Mouse (Mus musculus) CH12.LX (cell line): ENCODE results near the gene Wnt11. TPM values are rescaled to one million over a fixed set of nuclear protein-coding genes. Genes with fewer than 3 reads are reported as not detected.

Source experiments
- DNase-seq: peaks from one replicate; pipeline ENCODE4 v3.0.0-alpha.2; 2013; ENCODE audit errors: extremely low read depth
- H3K27ac ChIP-seq: 2 replicates; pipeline ENCODE4 v1.5.1; 2012; ENCODE audit warnings: low read depth, mild to moderate bottlenecking, control low read depth, moderate library complexity; ENCODE audit not compliant: insufficient read depth
- H3K27me3 ChIP-seq: replicated peaks from 2 replicates; pipeline ENCODE3; 2012; ENCODE audit warnings: inconsistent platforms
- H3K36me3 ChIP-seq, 2 experiments: replicated peaks in 1 of 2; 2 replicates each; pipeline versions ENCODE3 to v1.6.1; 2012; ENCODE audit warnings: inconsistent platforms in 1 of 2, low read length in 1 of 2, mild to moderate bottlenecking in 1 of 2, mixed read lengths in 1 of 2, moderate library complexity in 1 of 2; ENCODE audit not compliant: control insufficient read depth in 1 of 2, insufficient read depth in 1 of 2
- H3K4me1 ChIP-seq, 2 experiments: 2 replicates each; pipeline ENCODE4 v1.6.1; 2012; ENCODE audit warnings: inconsistent platforms in 1 of 2, moderate library complexity in 1 of 2; ENCODE audit not compliant: insufficient read depth in 2 of 2, control insufficient read depth in 1 of 2
- H3K4me2 ChIP-seq: 2 replicates; pipeline ENCODE4 v1.6.1; 2012; ENCODE audit warnings: low read depth, mild to moderate bottlenecking, control low read depth; ENCODE audit not compliant: poor library complexity, insufficient read depth, severe bottlenecking
- H3K4me3 ChIP-seq, 3 experiments: fragments of 150-350 bp in 1 of 3; sonication (generic) in 1 of 3; replicated peaks in 1 of 3; 2 replicates each; pipeline versions ENCODE3 to v1.5.1; 2011 to 2012; ENCODE audit warnings: low read depth in 2 of 3, low read length in 2 of 3, mild to moderate bottlenecking in 2 of 3, moderate library complexity in 2 of 3, control low read depth in 1 of 3, improper control_type of control experiment in 1 of 3, inconsistent platforms in 1 of 3, mixed read lengths in 1 of 3; ENCODE audit not compliant: poor library complexity in 1 of 3
- H3K79me2 ChIP-seq: replicated peaks from 2 replicates; pipeline ENCODE4 v1.6.1; 2012; ENCODE audit warnings: mild to moderate bottlenecking, moderate library complexity; ENCODE audit not compliant: control insufficient read depth, poor library complexity, insufficient read depth, severe bottlenecking; ENCODE audit errors: extremely low read depth
- H3K9ac ChIP-seq: 2 replicates; pipeline ENCODE4 v1.6.1; 2012; ENCODE audit warnings: low read depth, mild to moderate bottlenecking, control low read depth, moderate library complexity; ENCODE audit not compliant: insufficient read depth
- H3K9me3 ChIP-seq: replicated peaks from 2 replicates; pipeline ENCODE3; 2012; ENCODE audit warnings: low read length, inconsistent platforms, mixed read lengths
- CHD1 ChIP-seq: IDR thresholded peaks from 2 replicates; pipeline ENCODE4 v1.6.1; 2012; ENCODE audit warnings: low read depth, low read length, improper control_type of control experiment, inconsistent platforms
- EP300 ChIP-seq: IDR thresholded peaks from 2 replicates; pipeline ENCODE4 v1.6.1; 2011; ENCODE audit warnings: low read length, improper control_type of control experiment
- ETS1 ChIP-seq: conservative IDR thresholded peaks from 2 replicates; pipeline ENCODE4 v1.6.1; 2012; ENCODE audit warnings: low read depth, mild to moderate bottlenecking, inconsistent platforms, low read length, improper control_type of control experiment, moderate library complexity
- GABPA ChIP-seq: IDR thresholded peaks from 2 replicates; pipeline ENCODE4 v1.6.1; 2012; ENCODE audit warnings: low read depth, low read length, improper control_type of control experiment, inconsistent platforms; ENCODE audit not compliant: insufficient replicate concordance
- IRF4 ChIP-seq: IDR thresholded peaks from 2 replicates; pipeline ENCODE4 v1.6.1; 2014; ENCODE audit warnings: low read depth, mild to moderate bottlenecking, inconsistent platforms, low read length, improper control_type of control experiment
- JUN ChIP-seq: IDR thresholded peaks from 2 replicates; pipeline ENCODE4 v1.6.1; 2011; ENCODE audit warnings: low read depth, mild to moderate bottlenecking, low read length, improper control_type of control experiment, moderate library complexity; ENCODE audit not compliant: insufficient read depth
- MAX ChIP-seq: IDR thresholded peaks from 2 replicates; pipeline ENCODE4 v1.6.1; 2011; ENCODE audit warnings: low read length, improper control_type of control experiment
- MYC ChIP-seq: IDR thresholded peaks from 2 replicates; pipeline ENCODE4 v1.6.1; 2011; ENCODE audit warnings: low read depth, mild to moderate bottlenecking, improper control_type of control experiment, low read length
- NELFE ChIP-seq: IDR thresholded peaks from 2 replicates; pipeline ENCODE4 v1.6.1; 2011; ENCODE audit warnings: low read depth, low read length, improper control_type of control experiment
- RAD21 ChIP-seq: IDR thresholded peaks from 2 replicates; pipeline ENCODE4 v1.6.1; 2011; ENCODE audit warnings: low read depth, mild to moderate bottlenecking, low read length, improper control_type of control experiment, moderate library complexity
- RCOR1 ChIP-seq: conservative IDR thresholded peaks from 2 replicates; pipeline ENCODE4 v1.6.1; 2012; ENCODE audit warnings: low read depth, mild to moderate bottlenecking, inconsistent platforms, low read length, improper control_type of control experiment
- SMC3 ChIP-seq: IDR thresholded peaks from 2 replicates; pipeline ENCODE4 v1.6.1; 2011; ENCODE audit warnings: low read depth, low read length, improper control_type of control experiment
- USF1 ChIP-seq: IDR thresholded peaks from 2 replicates; pipeline ENCODE4 v1.6.1; 2014; ENCODE audit warnings: low read depth, mild to moderate bottlenecking, inconsistent platforms, low read length, improper control_type of control experiment
- ZC3H11A ChIP-seq: IDR thresholded peaks from 2 replicates; pipeline ENCODE4 v1.6.1; 2012; ENCODE audit warnings: low read depth, mild to moderate bottlenecking, inconsistent platforms, low read length, improper control_type of control experiment
- ZNF384 ChIP-seq: IDR thresholded peaks from 2 replicates; pipeline ENCODE4 v1.6.1; 2012; ENCODE audit warnings: low read depth, low read length, improper control_type of control experiment, inconsistent platforms
- dilution Hi-C: fragments of 300-500 bp; cut with MboI; formaldehyde crosslinking; loops from 2 replicates; pipeline ENCODE4 v1.14.3; 2020; ENCODE audit warnings: low sequenced_read_pairs; ENCODE audit not compliant: extremely low pct_unique_long_range_greater_than_20kb, extremely low pct_ligation_motif_present
- in situ Hi-C: fragments of 300-500 bp; cut with MboI; formaldehyde crosslinking; loops from 3 replicates; pipeline ENCODE4 v1.14.3; 2019; ENCODE audit warnings: low sequenced_read_pairs, low pct_ligation_motif_present, low pct_unique_long_range_greater_than_20kb, mixed read lengths
- polyA plus RNA-seq: library from polyadenylated mRNA; unstranded; fragments of >175 nt; gene quantifications from 2 replicates; pipeline ENCODE4 v1.2.1, GENCODE M21; 2012; ENCODE audit warnings: low read depth; ENCODE audit not compliant: insufficient read length
- total RNA-seq, 2 experiments: library from RNA; depleted of rRNA; stranded (reverse); fragments of 300-350 nt in 1 of 2; fragments of >200 nt in 1 of 2; gene quantifications; 2 replicates each; pipeline ENCODE4 v1.2.3; 2012 to 2014

The Wnt11 gene
- total and polyA plus RNA-seq, 3 experiments, result 0.21 TPM; not detected in 2

DNA sequence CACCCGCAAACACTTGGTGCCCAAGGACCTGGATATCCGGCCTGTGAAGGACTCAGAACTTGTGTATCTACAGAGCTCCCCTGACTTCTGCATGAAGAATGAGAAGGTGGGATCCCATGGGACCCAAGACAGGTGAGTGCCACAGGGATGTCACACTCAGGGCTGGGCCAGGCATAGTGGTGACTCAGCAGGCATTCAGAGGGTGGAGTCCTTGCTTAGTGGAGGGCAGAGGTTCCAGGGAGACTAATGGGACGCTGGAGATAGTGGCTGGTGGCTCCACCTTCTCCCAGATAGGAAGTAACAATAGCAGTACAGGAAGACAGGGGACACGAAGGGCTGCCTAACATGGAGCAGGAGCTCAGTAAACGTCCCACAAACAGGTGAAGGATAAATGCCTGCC is 15.5 kb downstream of the Wnt11 start:
- dilution Hi-C loops (no loop called here), in situ Hi-C loops (no loop called here)
- no peaks in the 10 kb centered on the region for H3K79me2 ChIP-seq
- peaks cover 42% of the 10 kb centered on the region for H3K27me3 ChIP-seq
- H3K9me3 ChIP-seq, result peaks cover 7% of the 10 kb centered on the region
- TF ChIP-seq RCOR1 (no peak), RAD21 (no peak), ZC3H11A (no peak), ETS1 (no peak), MYC (no peak), JUN (no peak), IRF4 (no peak), ZNF384 (no peak)
- H3K9ac ChIP-seq, result no peak overlapping the region
- DNase-seq, result no peak
- H3K4me2 ChIP-seq, result no peak overlapping the region
- H3K4me3 ChIP-seq, result no peak overlapping the region
- no peaks in the 10 kb centered on the region for H3K36me3 ChIP-seq
- H3K4me1 ChIP-seq, result peaks cover 11 to 20% of the 10 kb centered on the region in 2 experiments
- H3K27ac ChIP-seq, result no peak overlapping the region

DNA sequence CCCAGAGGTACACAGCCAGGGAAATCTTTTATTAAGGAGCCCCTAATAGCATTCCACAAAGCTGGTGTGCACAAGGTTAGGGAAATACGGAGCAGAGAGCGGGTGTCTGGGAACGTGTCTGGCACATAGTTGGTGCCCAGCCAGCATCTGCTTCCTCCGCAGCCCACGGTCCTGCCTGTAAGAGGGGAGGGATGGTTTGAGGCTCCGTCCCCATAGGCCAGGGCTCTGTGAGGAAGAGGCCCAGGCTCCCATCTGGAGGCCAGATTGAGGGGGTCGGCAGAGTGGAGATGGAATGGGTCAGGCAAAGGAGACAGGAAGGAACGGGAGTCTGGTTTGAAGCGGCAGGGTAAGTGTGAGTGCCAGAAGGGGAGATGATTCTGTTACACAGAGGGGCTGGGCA is 16.3 kb downstream of the Wnt11 start:
- in situ Hi-C loops (no loop called here), dilution Hi-C loops (no loop called here)
- Histone ChIP-seq H3K27me3 (peaks cover 34% of the 10 kb centered on the region), H3K4me2 (no peak overlapping the region), H3K4me1 (peaks cover 11 to 20% of the 10 kb centered on the region in 2 experiments), H3K4me3 (no peak overlapping the region), H3K9me3 (peaks cover 7% of the 10 kb centered on the region), H3K36me3 (no peaks in the 10 kb centered on the region), H3K27ac (no peak overlapping the region), H3K9ac (no peak overlapping the region), H3K79me2 (no peaks in the 10 kb centered on the region)
- DNase-seq, result no peak
- TF ChIP-seq EP300 (no peak), SMC3 (no peak), NELFE (no peak), MAX (no peak), GABPA (no peak), CHD1 (no peak), USF1 (no peak)
